Mouse (Mus musculus): ENCODE measurements at regions not wholly inside any gene's neighbourhood (a gene's known extent, or its start where the extent isn't known, plus 50 kb on each side); places are given as distances from the start of the nearest gene placed in this dataset.

DNA sequence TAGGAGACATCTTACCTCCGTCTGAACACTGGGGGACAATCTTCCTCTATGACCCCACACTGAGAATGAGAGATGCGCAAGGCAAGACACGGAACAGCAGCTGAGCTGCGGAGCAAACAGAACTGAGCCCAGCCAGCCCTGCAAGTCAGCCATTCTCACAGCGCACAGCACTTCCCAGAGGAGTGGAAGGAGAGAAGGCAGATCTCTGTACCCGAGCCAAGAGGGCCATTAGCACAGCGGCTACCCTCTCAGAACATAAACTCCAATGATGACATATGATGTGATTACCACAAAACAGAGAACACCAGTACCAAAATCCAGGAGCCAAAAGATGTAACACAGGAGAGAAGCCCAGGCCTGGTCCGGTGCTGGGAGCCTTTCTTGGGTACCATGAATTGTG is 72.3 kb upstream of the Cplx2 start:
- TF ChIP-seq POLR2A (IDR thresholded peaks at IDR 0.05; ENCODE audit: borderline replicate concordance, extremely low read depth, insufficient read depth, insufficient read length, poor library complexity, severe bottlenecking): no peak
- no peak for TF ChIP-seq CTCF (IDR thresholded peaks at IDR 0.05; ENCODE audit: borderline replicate concordance, extremely low read depth, insufficient read depth, insufficient read length)

All from brain, embryonic 14.5 days (tissue).